Mouse (Mus musculus) myocyte (in vitro differentiated cells): ENCODE data around the gene Cdadc1.
A peak's percentile ranks its signal among the peaks of the same experiment; 100 is the strongest.

Experiments used
- E2F4 ChIP-seq: IDR thresholded peaks from one replicate; pipeline ENCODE4 v1.6.1; 2011; ENCODE audit warnings: mild to moderate bottlenecking, control low read depth, moderate library complexity; ENCODE audit not compliant: insufficient read depth
- MAX ChIP-seq: IDR thresholded peaks from one replicate; pipeline ENCODE4 v1.6.1; 2011; ENCODE audit warnings: low read depth, mild to moderate bottlenecking, control low read depth
- MYOG ChIP-seq, 3 experiments: IDR thresholded peaks; one replicate each; pipeline ENCODE4 v1.6.1; 2011; ENCODE audit warnings: control low read depth in 2 of 3, low read depth in 2 of 3, mild to moderate bottlenecking in 2 of 3; ENCODE audit not compliant: insufficient read length in 2 of 3, control insufficient read depth in 1 of 3, insufficient read depth in 1 of 3
- POLR2AphosphoS2 ChIP-seq: IDR thresholded peaks from one replicate; pipeline ENCODE4 v1.6.1; 2011; ENCODE audit warnings: low read depth, control low read depth; ENCODE audit not compliant: insufficient read length

DNA sequence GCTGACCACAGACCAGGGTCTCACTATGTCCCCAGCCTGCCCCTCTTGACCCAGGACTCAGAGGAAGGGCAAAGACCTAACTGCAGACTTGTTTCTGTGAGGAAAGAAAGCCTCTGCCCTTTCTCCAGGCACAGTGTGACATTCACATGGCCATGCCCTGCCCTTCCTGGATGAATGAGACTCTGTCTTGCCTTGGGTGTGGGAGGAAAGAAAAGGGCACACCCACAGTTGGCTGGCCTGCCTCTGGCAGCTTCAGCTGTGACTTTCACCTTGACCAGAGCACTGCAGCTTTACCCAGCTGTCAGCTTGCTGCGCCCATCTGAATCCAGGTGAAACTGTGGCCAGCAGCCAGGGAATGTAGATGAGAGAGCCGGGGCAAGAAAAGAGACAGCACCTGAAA, 46.9 kb downstream of the Cdadc1 start:
- TF ChIP-seq MAX (no peak), E2F4 (no peak), POLR2AphosphoS2 (no peak), MYOG (IDR thresholded peaks at IDR 0.05; ENCODE audit: control insufficient read depth in 1 of 3, insufficient read depth in 1 of 3, insufficient read length in 2 of 3, low read depth in 2 of 3) (peak in 2 of 3 experiments; percentile 2 to 34)
